Mouse (Mus musculus) left cerebral cortex, adult 8-10 months (tissue): ENCODE data around the gene Gm5862. TPM values are rescaled to one million over a fixed set of nuclear protein-coding genes. Genes with fewer than 3 reads are reported as not detected.
"Not testable (repeated sequence)": the region's sequence is repeated elsewhere in the genome, so short reads cannot be mapped to it uniquely, and the experiment has no call there.

Experiments used
- DNase-seq, 2 experiments: peaks; one replicate each; pipeline ENCODE4 v3.0.0; 2022; ENCODE audit warnings: low spot score in 2 of 2
- total RNA-seq, 4 experiments: library from RNA; stranded (reverse); gene quantifications; 2 replicates each; pipeline ENCODE4 v1.2.4; 2022

The Gm5862 gene
- not detected for total RNA-seq

DNA sequence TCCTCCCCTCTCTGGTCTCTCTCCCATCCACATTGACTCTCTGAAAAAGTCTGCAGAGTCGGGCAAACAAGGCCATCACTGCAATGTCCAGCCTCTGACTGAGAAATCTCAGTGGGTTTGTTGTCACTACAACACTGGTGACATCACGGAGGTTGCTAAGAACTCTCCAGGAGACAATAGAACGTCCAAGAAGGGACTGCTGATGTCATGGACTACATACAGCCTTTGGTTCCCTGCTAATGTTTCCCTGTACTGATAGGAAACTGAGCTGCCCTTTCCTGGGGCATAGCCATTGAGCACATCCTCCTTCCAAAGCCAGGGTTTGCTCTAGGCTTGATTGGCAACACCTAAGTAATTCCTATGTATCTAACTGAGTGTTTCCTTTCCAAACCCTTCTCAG, at the start of gene Gm5862:
Gm5862 (minus strand) TSS at position 101 of the 400 bp plus-strand sequence.
- not testable (repeated sequence) for DNase-seq

- DNase-seq: no peak
These were observed 48.0 kb upstream of the Gm5862 start for GRCm38 (mm10) chr5:26070716-26071115.

DNA sequence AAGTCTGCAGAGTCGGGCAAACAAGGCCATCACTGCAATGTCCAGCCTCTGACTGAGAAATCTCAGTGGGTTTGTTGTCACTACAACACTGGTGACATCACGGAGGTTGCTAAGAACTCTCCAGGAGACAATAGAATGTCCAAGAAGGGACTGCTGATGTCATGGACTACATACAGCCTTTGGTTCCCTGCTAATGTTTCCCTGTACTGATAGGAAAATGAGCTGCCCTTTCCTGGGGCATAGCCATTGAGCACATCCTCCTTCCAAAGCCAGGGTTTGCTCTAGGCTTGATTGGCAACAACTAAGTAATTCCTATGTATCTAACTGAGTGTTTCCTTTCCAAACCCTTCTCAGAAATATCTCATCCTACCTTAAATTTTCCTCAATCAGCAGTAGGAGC, 35.8 kb upstream of the Gm5862 start, which contains the start of gene Gm7347:
Gm7347 (minus strand) TSS at position 101 of the 400 bp plus-strand sequence.
- DNase-seq: not testable (repeated sequence)

DNA sequence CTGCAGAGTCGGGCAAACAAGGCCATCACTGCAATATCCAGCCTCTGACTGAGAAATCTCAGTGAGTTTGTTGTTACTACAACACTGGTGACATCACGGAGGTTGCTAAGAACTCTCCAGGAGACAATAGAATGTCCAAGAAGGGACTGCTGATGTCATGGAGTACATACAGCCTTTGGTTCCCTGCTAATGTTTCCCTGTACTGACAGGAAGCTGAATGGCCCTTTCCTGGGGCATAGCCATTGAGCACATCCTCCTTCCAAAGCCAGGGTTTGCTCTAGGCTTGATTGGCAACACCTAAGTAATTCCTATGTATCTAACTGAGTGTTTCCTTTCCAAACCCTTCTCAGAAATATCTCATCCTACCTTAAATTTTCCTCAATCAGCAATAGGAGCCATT, 16.7 kb upstream of the Gm5862 start, which contains the start of gene Speer4a:
Speer4a (minus strand) TSS at position 101 of the 400 bp plus-strand sequence.
- not testable (repeated sequence) for DNase-seq

DNA sequence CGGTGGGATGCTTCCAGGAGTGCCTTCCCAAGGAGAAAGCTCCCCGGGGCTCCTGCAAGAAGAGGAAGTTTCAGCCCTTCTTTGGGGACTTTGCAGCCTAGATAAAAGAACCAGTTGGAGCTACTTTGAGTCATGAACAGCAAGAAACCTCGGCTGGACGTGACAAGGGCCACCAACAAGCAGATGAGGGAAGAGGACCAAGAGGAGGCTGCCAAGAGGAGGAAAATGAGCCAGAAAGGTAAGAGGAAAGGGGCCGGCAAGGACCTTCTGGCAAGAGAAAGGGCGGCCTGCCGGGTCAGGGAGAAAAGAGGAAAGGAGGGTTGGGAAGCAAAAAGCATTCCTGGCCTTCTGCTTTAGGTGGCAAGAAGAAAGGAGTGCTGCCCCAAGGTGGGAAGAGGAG, 15.0 kb downstream of the Gm5862 start:
- not testable (repeated sequence) for DNase-seq

DNA sequence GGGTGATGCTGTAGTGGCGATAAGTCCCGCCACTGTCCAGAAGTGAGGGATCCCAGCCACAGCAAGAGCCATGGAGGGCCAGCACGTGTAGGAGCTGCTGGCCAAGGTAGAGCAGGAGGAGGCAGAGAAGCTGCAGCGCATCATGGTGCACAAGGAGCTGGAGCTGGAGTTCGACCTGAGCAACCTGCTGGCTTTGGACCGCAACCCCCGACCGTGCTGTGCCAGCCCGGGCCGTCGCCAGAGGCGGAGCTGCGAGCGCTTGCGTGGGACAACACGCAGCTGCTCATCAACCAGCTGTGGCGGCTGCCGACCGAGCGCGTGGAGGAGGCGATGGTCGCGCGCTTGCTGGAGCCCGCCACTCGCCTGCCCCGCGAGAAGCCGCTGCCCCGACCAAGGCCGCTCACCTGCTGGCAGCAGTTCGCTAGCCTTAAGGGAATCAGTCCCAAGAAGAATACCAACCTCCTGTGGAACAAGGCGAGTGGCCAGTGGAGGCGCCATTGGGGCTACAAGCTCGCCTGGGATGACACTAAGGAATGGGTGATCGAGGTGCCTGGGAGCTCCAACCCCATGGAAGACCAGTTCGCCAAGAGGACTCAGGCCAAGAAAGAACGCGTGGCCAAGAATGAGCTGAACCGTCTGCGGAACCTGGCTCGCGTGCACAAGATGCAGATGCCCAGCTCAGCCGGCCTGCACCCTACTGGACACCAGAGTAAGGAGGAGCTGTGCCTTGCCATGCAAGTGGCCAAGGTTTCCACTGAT, 15.6 kb downstream of the Gm5862 start:
- DNase-seq: peak; percentile 8 to 9

DNA sequence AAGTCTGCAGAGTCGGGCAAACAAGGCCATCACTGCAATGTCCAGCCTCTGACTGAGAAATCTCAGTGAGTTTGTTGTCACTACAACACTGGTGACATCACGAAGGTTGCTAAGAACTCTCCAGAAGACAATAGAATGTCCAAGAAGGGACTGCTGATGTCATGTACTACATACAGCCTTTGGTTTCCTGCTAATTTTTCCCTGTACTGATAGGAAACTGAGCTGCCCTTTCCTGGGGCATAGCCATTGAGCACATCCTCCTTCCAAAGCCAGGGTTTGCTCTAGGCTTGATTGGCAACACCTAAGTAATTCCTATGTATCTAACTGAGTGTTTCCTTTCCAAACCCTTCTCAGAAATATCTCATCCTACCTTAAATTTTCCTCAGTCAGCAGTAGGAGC, 18.0 kb downstream of the Gm5862 start, which contains the start of gene Gm1979:
Gm1979 (minus strand) TSS at position 101 of the 400 bp plus-strand sequence.
- not testable (repeated sequence) for DNase-seq

- not testable (repeated sequence) for DNase-seq
These were observed 34.2 kb downstream of the Gm5862 start, which contains the start of gene Gm21698 for GRCm38 (mm10) chr5:25988550-25988949. Gene Gm21698, minus strand, starts transcription at chr5:25988650.

DNA sequence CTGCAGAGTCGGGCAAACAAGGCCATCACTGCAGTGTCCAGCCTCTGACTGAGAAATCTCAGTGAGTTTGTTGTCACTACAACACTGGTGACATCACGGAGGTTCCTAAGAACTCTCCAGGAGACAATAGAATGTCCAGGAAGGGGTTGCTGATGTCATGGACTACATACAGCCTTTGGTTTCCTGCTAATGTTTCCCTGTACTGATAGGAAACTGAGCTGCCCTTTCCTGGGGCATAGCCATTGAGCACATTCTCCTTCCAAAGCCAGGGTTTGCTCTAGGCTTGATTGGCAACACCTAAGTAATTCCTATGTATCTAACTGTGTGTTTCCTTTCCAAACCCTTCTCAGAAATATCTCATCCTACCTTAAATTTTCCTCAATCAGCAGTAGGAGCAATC, 50.2 kb downstream of the Gm5862 start, which contains the start of gene Gm21680:
Gm21680 (minus strand) TSS at position 101 of the 400 bp plus-strand sequence.
- not testable (repeated sequence) for DNase-seq

Other genes with a start within 250 kb of the Gm5862 start
- gene Gm21663, start 80.5 kb downstream of the Gm5862 start, total RNA-seq: not detected
- gene Gm21671, start 68.5 kb downstream of the Gm5862 start, total RNA-seq: not detected
- not detected for gene Gm21680, start 50.3 kb downstream of the Gm5862 start, total RNA-seq
- not detected for gene Gm21698, start 34.3 kb downstream of the Gm5862 start, total RNA-seq
- not detected for gene Gm1979, start 18.1 kb downstream of the Gm5862 start, total RNA-seq
- gene Speer4a, start 16.6 kb upstream of the Gm5862 start, total RNA-seq: not detected
- not detected for gene Gm7347, start 35.7 kb upstream of the Gm5862 start, total RNA-seq
- gene Gm10471, start 66.4 kb upstream of the Gm5862 start, total RNA-seq: not detected
- gene 5031410I06Rik, start 82.4 kb upstream of the Gm5862 start, total RNA-seq: not detected
- not detected for gene Gm10220, start 98.5 kb upstream of the Gm5862 start, total RNA-seq
- gene Gm7361, start 234.8 kb upstream of the Gm5862 start, total RNA-seq: under 1 TPM in 3 of 4 experiments, not detected in 1; 0.14 to 0.44 (median 0.23) TPM